Mouse (Mus musculus) spleen, adult 2 months (tissue): ENCODE results near the gene Kynu. TPM values are rescaled to one million over a fixed set of nuclear protein-coding genes. Genes with fewer than 3 reads are reported as not detected.

ENCODE experiments used
- DNase-seq, 2 experiments: peaks; one replicate each; pipeline versions ENCODE4 v3.0.0 to v3.0.0-alpha.2; 2012 to 2021; ENCODE audit warnings: low spot score in 2 of 2, low read depth in 1 of 2
- H3K27ac ChIP-seq: fragments of 200-500 bp; 2 replicates; pipeline ENCODE4 v1.5.1; 2012; ENCODE audit warnings: low read length, inconsistent platforms; ENCODE audit not compliant: insufficient read depth
- H3K27me3 ChIP-seq: fragments of 200-500 bp; 2 replicates; pipeline ENCODE4 v1.6.1; 2012; ENCODE audit warnings: mild to moderate bottlenecking, moderate library complexity, low read length, inconsistent platforms; ENCODE audit not compliant: control insufficient read depth, insufficient read depth
- H3K36me3 ChIP-seq: fragments of 200-500 bp; 2 replicates; pipeline ENCODE4 v1.6.1; 2012; ENCODE audit warnings: mild to moderate bottlenecking, low read length, inconsistent platforms; ENCODE audit not compliant: control insufficient read depth, insufficient read depth
- H3K4me1 ChIP-seq: fragments of 200-500 bp; 2 replicates; pipeline ENCODE4 v1.6.1; 2011; ENCODE audit warnings: inconsistent platforms; ENCODE audit not compliant: control insufficient read depth, insufficient read depth, insufficient read length
- H3K4me3 ChIP-seq: fragments of 200-500 bp; 2 replicates; pipeline ENCODE4 v1.5.1; 2011; ENCODE audit warnings: mild to moderate bottlenecking, inconsistent platforms; ENCODE audit not compliant: insufficient read depth, insufficient read length; ENCODE audit errors: extremely low read depth
- CTCF ChIP-seq: fragments of 200-500 bp; IDR thresholded peaks from 2 replicates; pipeline ENCODE4 v1.5.1; 2011; ENCODE audit warnings: mild to moderate bottlenecking, inconsistent platforms; ENCODE audit not compliant: insufficient read depth, insufficient read length, insufficient replicate concordance; ENCODE audit errors: extremely low read depth
- POLR2A ChIP-seq: fragments of 200-500 bp; IDR thresholded peaks from 2 replicates; pipeline ENCODE4 v1.6.1; 2011; ENCODE audit warnings: low read depth, low read length, inconsistent platforms
- WGBS: fragments of 180-500 bp; shearing (Covaris S2); methylation state at CpG from one replicate; pipeline ENCODE4 v1.1.7; 2018; 5-methylcytosine and 5-hydroxymethylcytosine counted together
- polyA plus RNA-seq: library from polyadenylated mRNA; depleted of rRNA; stranded (reverse); fragments of >200 nt; gene quantifications from 2 replicates; pipeline ENCODE4 v1.2.3, GENCODE M21; 2012

The Kynu gene
- polyA plus RNA-seq, 1 experiment = 4.1 TPM

DNA sequence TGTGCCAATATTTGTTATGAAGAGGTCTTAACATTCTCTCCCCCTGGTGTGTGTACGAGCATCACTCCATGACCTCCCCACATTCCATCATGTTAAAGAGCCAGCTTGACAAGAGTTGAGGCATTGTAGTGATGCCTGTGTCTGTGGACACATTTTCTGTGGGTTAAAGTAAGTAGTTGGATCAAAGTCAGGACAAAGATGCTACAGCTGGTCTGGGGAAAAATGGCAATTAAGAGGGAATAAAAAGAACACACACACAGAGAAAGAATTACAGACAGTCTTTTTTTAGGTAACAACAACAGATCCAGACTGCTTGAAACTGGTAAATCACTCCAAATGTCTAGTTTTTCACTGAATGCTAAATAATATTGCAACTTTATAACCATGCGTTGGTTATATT is 135.3 kb downstream of the Kynu start:
- Histone ChIP-seq H3K4me1 (no peaks in the 10 kb centered on the region), H3K4me3 (no peak overlapping the region), H3K27me3 (no peaks in the 10 kb centered on the region), H3K36me3 (peaks cover 2% of the 10 kb centered on the region; the same call in 1 of the 2 replicates), H3K27ac (no peak overlapping the region)
- TF ChIP-seq POLR2A = no peak
- no peak for TF ChIP-seq CTCF
- WGBS = 87% methylated on average over 2 of the region's 2 CpGs
- no peak for DNase-seq

DNA sequence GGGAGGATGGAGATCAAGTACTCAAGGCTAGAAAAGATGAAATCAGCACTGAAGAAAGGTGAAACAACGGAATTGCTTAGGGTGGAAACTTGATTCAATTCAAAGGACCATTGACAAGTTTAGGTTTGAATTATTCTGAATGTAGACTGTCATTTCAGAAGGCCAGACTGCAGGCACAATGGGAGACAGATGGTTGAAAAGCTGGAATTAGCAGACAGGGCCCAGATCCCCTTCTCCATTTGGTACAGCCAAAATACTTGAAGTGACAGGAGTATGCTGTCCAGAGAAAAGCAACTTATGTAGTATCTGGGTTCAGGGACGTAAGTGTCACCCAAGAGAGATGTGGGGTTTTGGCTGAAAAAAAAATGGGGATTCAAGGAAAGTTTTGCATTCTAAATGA is 136.2 kb downstream of the Kynu start:
- TF ChIP-seq POLR2A (no peak), CTCF (no peak)
- WGBS = 93% methylated on average over 2 of the region's 2 CpGs
- Histone ChIP-seq H3K4me1 (no peaks in the 10 kb centered on the region), H3K36me3 (no peaks in the 10 kb centered on the region; the same call in 1 of the 2 replicates), H3K4me3 (no peak overlapping the region), H3K27ac (no peak overlapping the region), H3K27me3 (no peaks in the 10 kb centered on the region)
- DNase-seq = no peak

DNA sequence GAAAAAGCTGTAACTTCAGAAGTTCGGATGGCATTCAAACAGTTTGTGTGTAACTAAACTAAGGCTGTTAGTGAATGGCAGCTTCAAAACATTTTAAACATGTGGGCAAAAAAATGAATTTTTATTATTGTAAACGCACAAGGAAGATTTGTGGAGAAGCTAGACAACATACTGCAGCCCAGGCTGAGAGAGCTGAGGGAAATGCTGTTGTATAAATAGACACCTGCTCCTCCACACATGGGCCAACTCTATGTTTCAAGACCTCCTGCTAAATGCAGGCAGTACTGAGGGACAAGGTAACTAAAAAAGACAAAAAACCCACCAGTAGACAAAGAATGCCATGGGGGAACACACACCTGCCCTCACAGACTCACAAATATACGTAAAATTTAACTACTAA is 140.5 kb downstream of the Kynu start:
- TF ChIP-seq CTCF (no peak), POLR2A (no peak)
- Histone ChIP-seq H3K36me3 (no peaks in the 10 kb centered on the region), H3K4me1 (no peaks in the 10 kb centered on the region), H3K4me3 (no peak overlapping the region), H3K27ac (no peak overlapping the region), H3K27me3 (no peaks in the 10 kb centered on the region)
- 90% methylated on average over 3 of the region's 3 CpGs for WGBS
- DNase-seq = no peak

- no peak overlapping the region for H3K27ac ChIP-seq
- H3K36me3 ChIP-seq = no peaks in the 10 kb centered on the region
- no peaks in the 10 kb centered on the region for H3K4me1 ChIP-seq
- no peak overlapping the region for H3K4me3 ChIP-seq
- 77% methylated on average over 2 of the region's 2 CpGs for WGBS
- no peak for TF ChIP-seq CTCF
- TF ChIP-seq POLR2A = no peak
- no peaks in the 10 kb centered on the region for H3K27me3 ChIP-seq
- no peak for DNase-seq
Observed at GRCm38 (mm10) chr2:43712611-43713138, 157.5 kb downstream of the Kynu start.

DNA sequence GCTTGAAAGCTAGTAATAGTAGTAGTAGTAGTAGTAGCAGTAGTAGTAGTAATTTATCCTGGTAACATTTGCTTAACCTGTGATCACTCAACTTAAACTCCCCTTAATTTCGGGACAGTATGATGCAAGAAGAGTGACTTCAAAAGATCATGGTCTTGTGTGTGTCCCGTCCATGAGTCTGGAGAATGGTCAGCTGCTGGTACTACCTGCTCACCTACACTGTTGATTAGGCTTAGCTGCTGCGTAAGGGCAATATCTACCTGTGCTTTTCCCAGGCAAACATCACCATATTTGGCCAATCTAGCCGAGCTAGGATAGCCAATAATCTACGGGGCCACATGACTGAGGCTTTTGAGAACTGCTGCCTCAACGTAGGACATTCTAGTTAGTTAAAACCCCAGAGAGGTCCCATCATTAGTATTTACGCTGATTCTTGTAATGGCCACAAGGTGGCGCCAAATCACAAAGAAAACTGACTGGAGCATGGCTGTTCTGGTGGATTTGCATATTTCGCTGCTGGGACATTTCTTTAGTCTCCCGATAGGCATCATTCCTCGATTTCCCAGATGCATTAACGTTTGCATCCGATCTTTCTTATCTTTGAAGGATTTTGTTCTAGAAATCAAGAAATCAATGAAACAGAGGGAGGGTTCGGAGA is 167.4 kb downstream of the Kynu start:
- DNase-seq = peak; percentile 46 to 48
- Histone ChIP-seq H3K27ac (no peak overlapping the region), H3K4me1 (no peaks in the 10 kb centered on the region; the same call in 1 of the 2 replicates), H3K4me3 (no peak overlapping the region), H3K36me3 (no peaks in the 10 kb centered on the region), H3K27me3 (no peaks in the 10 kb centered on the region)
- WGBS = 19% methylated on average over 14 of the region's 14 CpGs
- TF ChIP-seq POLR2A = no peak
- TF ChIP-seq CTCF = peak; percentile 69; the same call in 1 of the 2 replicates

GRCm38 (mm10) chr2:43723104-43723541 is 168.0 kb downstream of the Kynu start:
- DNase-seq = no peak
- TF ChIP-seq POLR2A (no peak), CTCF (no peak)
- no peaks in the 10 kb centered on the region; the same call in 1 of the 2 replicates for H3K4me1 ChIP-seq
- no peaks in the 10 kb centered on the region for H3K36me3 ChIP-seq
- WGBS = 72% methylated on average over 7 of the region's 7 CpGs
- no peak overlapping the region for H3K4me3 ChIP-seq
- H3K27me3 ChIP-seq = no peaks in the 10 kb centered on the region
- no peak overlapping the region for H3K27ac ChIP-seq

DNA sequence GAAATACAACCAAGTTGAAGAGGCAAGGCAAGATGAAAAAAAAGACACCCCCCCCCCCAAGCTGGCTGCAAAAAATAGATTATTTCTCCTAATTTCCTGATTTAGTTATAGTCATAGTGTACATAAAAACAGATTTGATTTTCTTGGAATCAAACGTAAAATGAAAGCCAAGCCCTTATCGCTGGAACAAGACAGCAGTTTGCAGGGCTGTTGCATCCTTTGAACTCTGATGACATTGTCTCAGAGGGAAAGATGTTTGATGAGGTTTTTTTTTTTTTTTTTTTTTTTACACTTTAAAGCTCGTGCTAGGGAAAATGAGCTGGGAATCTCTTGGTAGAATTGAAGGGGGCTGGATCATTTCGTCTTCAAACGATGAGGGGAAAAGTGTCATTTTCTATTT is 172.1 kb downstream of the Kynu start:
- DNase-seq = no peak
- peaks cover 2% of the 10 kb centered on the region for H3K4me1 ChIP-seq
- TF ChIP-seq POLR2A = no peak
- TF ChIP-seq CTCF = no peak
- no peak overlapping the region for H3K4me3 ChIP-seq
- H3K27me3 ChIP-seq = no peaks in the 10 kb centered on the region
- H3K27ac ChIP-seq = peak overlapping the region; percentile 87; the same call in 1 of the 2 replicates
- no peaks in the 10 kb centered on the region for H3K36me3 ChIP-seq
- 33% methylated on average over 5 of the region's 5 CpGs for WGBS
